Mouse (Mus musculus) forebrain, embryonic 13.5 days (tissue): ENCODE measurements at regions not wholly inside any gene's neighbourhood (a gene's known extent, or its start where the extent isn't known, plus 50 kb on each side); places are given as distances from the start of the nearest gene placed in this dataset.

Experiments
- ATAC-seq: fragments of 200-750 bp; cut with Nextera tagmentation; 2 replicates; pipeline ENCODE4 v1.8.0; 2017
- H3K27ac ChIP-seq: fragments of 300-500 bp; sonication (generic); 2 replicates; pipeline ENCODE4 v1.5.1; 2015; ENCODE audit warnings: inconsistent platforms, mild to moderate bottlenecking, moderate library complexity
- H3K27me3 ChIP-seq: fragments of 300-500 bp; sonication (generic); 2 replicates; pipeline ENCODE4 v1.6.1; 2015; ENCODE audit warnings: mild to moderate bottlenecking, inconsistent platforms
- H3K36me3 ChIP-seq: fragments of 300-500 bp; sonication (generic); 2 replicates; pipeline ENCODE4 v1.6.1; 2015; ENCODE audit warnings: mild to moderate bottlenecking, inconsistent platforms; ENCODE audit not compliant: poor library complexity, severe bottlenecking
- H3K4me1 ChIP-seq: fragments of 300-500 bp; sonication (generic); 2 replicates; pipeline ENCODE4 v1.6.1; 2015; ENCODE audit warnings: inconsistent platforms
- H3K4me2 ChIP-seq: fragments of 300-500 bp; sonication (generic); 2 replicates; pipeline ENCODE4 v1.6.1; 2015; ENCODE audit warnings: inconsistent platforms, mild to moderate bottlenecking, moderate library complexity
- H3K4me3 ChIP-seq: fragments of 300-500 bp; sonication (generic); 2 replicates; pipeline ENCODE4 v1.5.1; 2015; ENCODE audit warnings: mild to moderate bottlenecking, inconsistent platforms
- H3K9ac ChIP-seq: fragments of 300-500 bp; sonication (generic); 2 replicates; pipeline ENCODE4 v1.6.1; 2015; ENCODE audit warnings: mild to moderate bottlenecking, inconsistent platforms
- H3K9me3 ChIP-seq: fragments of 300-500 bp; sonication (generic); replicated peaks from 2 replicates; pipeline ENCODE4 v1.6.1; 2016; ENCODE audit warnings: inconsistent platforms
- WGBS: fragments of 180-500 bp; shearing (Covaris S2); methylation state at CpG from one replicate; pipeline ENCODE4 v1.1.7; 2015; 5-methylcytosine and 5-hydroxymethylcytosine counted together

- H3K4me2 ChIP-seq = peak overlapping the region; percentile 7; the same call in 1 of the 2 replicates
- no peak overlapping the region for H3K9ac ChIP-seq
- 72% methylated on average over 21 of the region's 21 CpGs for WGBS
- H3K4me3 ChIP-seq = no peak overlapping the region
- peak; percentile 62; the same call in 1 of the 2 replicates for ATAC-seq
- H3K9me3 ChIP-seq = no peaks in the 10 kb centered on the region
- H3K4me1 ChIP-seq = peaks cover 19% of the 10 kb centered on the region
- H3K36me3 ChIP-seq = no peaks in the 10 kb centered on the region
- H3K27me3 ChIP-seq = no peaks in the 10 kb centered on the region
- H3K27ac ChIP-seq = peak overlapping the region; percentile 77
Observed at GRCm38 (mm10) chr15:59173452-59174245, 284.6 kb downstream of the Gm49356 start.

- peak overlapping the region; percentile 7; the same call in 1 of the 2 replicates for H3K4me2 ChIP-seq
- H3K9ac ChIP-seq = no peak overlapping the region
- H3K4me3 ChIP-seq = no peak overlapping the region
- peak overlapping the region; percentile 77 for H3K27ac ChIP-seq
- no peaks in the 10 kb centered on the region for H3K27me3 ChIP-seq
- WGBS = 6% methylated on average over 7 of the region's 7 CpGs
- H3K36me3 ChIP-seq = no peaks in the 10 kb centered on the region
- H3K9me3 ChIP-seq = no peaks in the 10 kb centered on the region
- H3K4me1 ChIP-seq = peaks cover 19% of the 10 kb centered on the region
- peak; percentile 68 for ATAC-seq
Observed at GRCm38 (mm10) chr15:59174246-59174751, 285.2 kb downstream of the Gm49356 start.

GRCm38 (mm10) chr15:59174893-59175531 lies 285.9 kb downstream of the Gm49356 start:
- Histone ChIP-seq H3K27ac (peak overlapping the region; percentile 77; the same call in 1 of the 2 replicates), H3K9ac (no peak overlapping the region), H3K4me1 (peaks cover 19% of the 10 kb centered on the region), H3K4me3 (no peak overlapping the region), H3K27me3 (no peaks in the 10 kb centered on the region), H3K9me3 (no peaks in the 10 kb centered on the region), H3K36me3 (no peaks in the 10 kb centered on the region), H3K4me2 (no peak overlapping the region)
- ATAC-seq = peak; percentile 66; the same call in 1 of the 2 replicates
- WGBS = 64% methylated on average over 8 of the region's 8 CpGs

GRCm38 (mm10) chr15:59180076-59180475 lies 291.0 kb downstream of the Gm49356 start:
- Histone ChIP-seq H3K27ac (no peak overlapping the region), H3K9ac (no peak overlapping the region), H3K27me3 (no peaks in the 10 kb centered on the region), H3K4me1 (peaks cover 2% of the 10 kb centered on the region; the same call in 1 of the 2 replicates), H3K4me2 (no peak overlapping the region), H3K36me3 (no peaks in the 10 kb centered on the region), H3K9me3 (no peaks in the 10 kb centered on the region), H3K4me3 (no peak overlapping the region)
- ATAC-seq = no peak
- WGBS = 78% methylated on average over 3 of the region's 3 CpGs

DNA sequence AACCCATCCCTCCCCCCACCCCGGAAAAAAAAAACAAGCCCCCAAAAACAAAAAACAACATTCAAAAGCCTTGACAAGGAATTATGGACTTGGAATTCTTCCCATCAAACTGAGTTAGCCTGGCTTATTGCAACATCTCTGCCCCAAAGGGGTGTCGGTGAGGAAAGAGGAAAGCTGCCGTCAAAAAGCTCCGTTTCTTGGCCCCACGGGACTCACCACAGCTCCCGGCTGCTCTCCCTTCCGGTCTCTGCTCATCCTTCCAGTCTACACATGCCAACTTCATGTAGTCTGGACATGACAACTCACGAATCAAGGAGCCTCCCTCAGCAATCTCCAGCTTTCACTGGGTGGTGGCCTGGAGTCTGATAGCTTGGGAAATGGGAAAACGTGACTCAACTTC lies 295.4 kb downstream of the Gm49356 start:
- Histone ChIP-seq H3K4me1 (peaks cover 7% of the 10 kb centered on the region), H3K36me3 (no peaks in the 10 kb centered on the region), H3K4me2 (no peak overlapping the region), H3K4me3 (no peak overlapping the region), H3K9me3 (no peaks in the 10 kb centered on the region), H3K27me3 (no peaks in the 10 kb centered on the region), H3K9ac (no peak overlapping the region), H3K27ac (no peak overlapping the region)
- WGBS = 90% methylated on average over 9 of the region's 9 CpGs
- no peak for ATAC-seq

DNA sequence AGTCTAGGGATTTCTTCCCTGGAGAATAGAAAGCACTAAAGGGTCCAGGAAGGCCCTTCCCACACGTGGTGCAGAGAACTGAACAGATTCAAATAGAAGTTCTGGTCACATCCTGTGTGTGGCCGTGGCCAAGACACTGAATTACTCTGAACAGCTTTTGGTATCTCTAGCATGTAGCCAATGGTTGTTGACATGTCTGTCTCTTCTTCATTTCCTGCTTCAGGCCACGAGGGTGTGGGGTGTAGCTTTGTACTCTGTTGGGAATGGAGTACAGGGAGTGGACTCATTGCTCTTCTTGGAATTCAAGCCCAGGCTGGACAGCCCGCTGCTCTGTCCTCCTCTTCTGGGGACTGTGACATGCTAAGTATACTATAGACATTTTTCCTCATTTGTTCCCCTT lies 298.5 kb downstream of the Gm49356 start:
- ATAC-seq = no peak
- Histone ChIP-seq H3K9ac (no peak overlapping the region), H3K4me1 (peaks cover 7% of the 10 kb centered on the region), H3K27me3 (no peaks in the 10 kb centered on the region), H3K4me3 (no peak overlapping the region), H3K9me3 (no peaks in the 10 kb centered on the region), H3K4me2 (no peak overlapping the region), H3K36me3 (no peaks in the 10 kb centered on the region), H3K27ac (no peak overlapping the region)
- 85% methylated on average over 4 of the region's 4 CpGs for WGBS

- Histone ChIP-seq H3K36me3 (no peaks in the 10 kb centered on the region), H3K27me3 (no peaks in the 10 kb centered on the region), H3K27ac (no peak overlapping the region; the same call in 1 of the 2 replicates), H3K9me3 (no peaks in the 10 kb centered on the region), H3K9ac (no peak overlapping the region), H3K4me1 (peaks cover 7% of the 10 kb centered on the region), H3K4me3 (no peak overlapping the region), H3K4me2 (no peak overlapping the region)
- ATAC-seq = 0 out of 2 replicates have a peak, but pooled peaks have one; percentile 36
- WGBS = 20% methylated on average over 4 of the region's 4 CpGs
Observed at GRCm38 (mm10) chr15:59188371-59188770, 299.3 kb downstream of the Gm49356 start.

DNA sequence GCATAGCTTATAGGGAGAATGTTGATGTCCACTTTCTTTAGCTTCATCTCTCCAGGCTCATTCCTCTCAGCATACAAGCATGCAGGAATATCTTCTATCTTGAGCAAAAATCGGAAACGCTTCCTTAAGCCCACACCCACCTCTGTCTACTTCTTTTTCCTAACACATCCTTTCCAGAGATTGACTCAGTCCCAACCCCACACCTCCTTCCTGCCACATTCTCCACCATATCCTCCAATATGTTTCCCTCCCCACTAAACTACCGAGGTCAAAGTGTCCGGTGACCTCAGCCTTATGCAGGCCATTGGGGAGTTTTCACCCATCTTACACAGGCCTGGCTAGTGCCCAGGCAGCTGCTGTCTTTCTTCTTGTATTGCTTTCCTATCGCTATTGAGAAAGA lies 301.4 kb downstream of the Gm49356 start:
- H3K4me1 ChIP-seq = peaks cover 7% of the 10 kb centered on the region
- no peak overlapping the region for H3K27ac ChIP-seq
- H3K36me3 ChIP-seq = no peaks in the 10 kb centered on the region
- no peak overlapping the region for H3K9ac ChIP-seq
- WGBS = 93% methylated on average over 5 of the region's 5 CpGs
- no peaks in the 10 kb centered on the region for H3K27me3 ChIP-seq
- no peak for ATAC-seq
- no peak overlapping the region for H3K4me3 ChIP-seq
- H3K9me3 ChIP-seq = no peaks in the 10 kb centered on the region
- no peak overlapping the region for H3K4me2 ChIP-seq

GRCm38 (mm10) chr15:59194421-59194820 lies 305.3 kb downstream of the Gm49356 start:
- no peak for ATAC-seq
- no peak overlapping the region for H3K4me2 ChIP-seq
- no peaks in the 10 kb centered on the region for H3K36me3 ChIP-seq
- 58% methylated on average over 10 of the region's 10 CpGs for WGBS
- H3K4me3 ChIP-seq = no peak overlapping the region
- H3K27ac ChIP-seq = no peak overlapping the region
- no peaks in the 10 kb centered on the region for H3K9me3 ChIP-seq
- no peak overlapping the region for H3K9ac ChIP-seq
- H3K27me3 ChIP-seq = no peaks in the 10 kb centered on the region
- peaks cover 18% of the 10 kb centered on the region for H3K4me1 ChIP-seq

- Histone ChIP-seq H3K27me3 (no peaks in the 10 kb centered on the region), H3K4me3 (no peak overlapping the region), H3K9ac (no peak overlapping the region), H3K36me3 (no peaks in the 10 kb centered on the region), H3K4me2 (no peak overlapping the region), H3K9me3 (no peaks in the 10 kb centered on the region), H3K27ac (no peak overlapping the region), H3K4me1 (peaks cover 18% of the 10 kb centered on the region)
- ATAC-seq = no peak
- WGBS = 76% methylated on average over 5 of the region's 5 CpGs
Observed at GRCm38 (mm10) chr15:59196351-59196750, 307.3 kb downstream of the Gm49356 start.

GRCm38 (mm10) chr15:59197455-59198391 lies 308.6 kb downstream of the Gm49356 start:
- ATAC-seq = peak; percentile 72
- WGBS = 7% methylated on average over 7 of the region's 7 CpGs
- H3K4me2 ChIP-seq = no peak overlapping the region
- peaks cover 18% of the 10 kb centered on the region for H3K4me1 ChIP-seq
- no peak overlapping the region for H3K9ac ChIP-seq
- H3K4me3 ChIP-seq = no peak overlapping the region
- peak overlapping the region; percentile 66 for H3K27ac ChIP-seq
- no peaks in the 10 kb centered on the region for H3K27me3 ChIP-seq
- H3K9me3 ChIP-seq = no peaks in the 10 kb centered on the region
- no peaks in the 10 kb centered on the region for H3K36me3 ChIP-seq
